Mouse (Mus musculus) urinary bladder, postnatal 4 days (tissue): ENCODE measurements around the gene Ppp1r18.

Experiments used
- DNase-seq, 2 experiments: peaks; one replicate each; pipeline ENCODE4 v3.0.0; 2021 to 2022; ENCODE audit warnings: low spot score in 2 of 2

Ppp1r18 gene

GRCm38 (mm10) chr17:35869346-35870067 is 4.1 kb downstream of the Ppp1r18 start:
- DNase-seq: no peak

- DNase-seq: no peak
Measured at GRCm38 (mm10) chr17:35870151-35870883, 4.9 kb downstream of the Ppp1r18 start.

DNA sequence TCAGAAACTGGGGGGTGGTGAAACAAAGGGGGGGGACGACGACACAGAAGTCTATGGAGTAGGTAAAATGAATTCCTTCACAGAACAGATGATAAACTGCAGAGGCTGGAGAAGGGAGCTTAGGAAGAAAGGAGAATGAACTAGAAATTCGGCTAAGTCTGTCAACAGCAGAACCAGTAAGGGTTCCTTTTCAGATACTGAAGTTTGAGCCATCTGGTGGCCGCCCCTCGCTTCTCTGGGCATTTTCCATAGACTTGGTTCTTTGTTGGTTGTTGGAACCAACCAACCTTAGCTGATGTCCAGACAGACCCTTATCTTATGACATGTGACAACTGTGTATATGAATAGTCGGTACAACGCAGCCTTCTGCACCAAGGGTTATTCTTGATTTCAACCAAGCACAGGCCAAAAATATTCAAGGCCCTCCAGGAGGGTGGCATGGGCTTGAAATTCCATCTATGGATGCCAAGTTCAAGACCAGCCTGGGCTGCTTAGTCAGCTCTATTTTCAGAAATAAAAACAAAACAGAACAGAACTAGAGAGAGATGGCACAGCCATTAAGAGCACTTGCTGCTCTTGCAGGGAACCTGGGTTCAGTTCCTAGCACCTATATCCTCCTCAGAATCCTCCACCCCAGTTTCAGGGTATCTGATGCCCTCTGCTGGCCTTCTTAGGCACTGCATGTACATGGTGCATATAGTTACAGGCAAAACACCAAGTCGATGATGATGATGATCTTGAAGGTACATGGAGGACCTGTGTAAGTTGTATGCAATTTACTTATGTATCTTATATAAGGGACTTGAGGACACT is 5.7 kb downstream of the Ppp1r18 start:
- DNase-seq: no peak

DNA sequence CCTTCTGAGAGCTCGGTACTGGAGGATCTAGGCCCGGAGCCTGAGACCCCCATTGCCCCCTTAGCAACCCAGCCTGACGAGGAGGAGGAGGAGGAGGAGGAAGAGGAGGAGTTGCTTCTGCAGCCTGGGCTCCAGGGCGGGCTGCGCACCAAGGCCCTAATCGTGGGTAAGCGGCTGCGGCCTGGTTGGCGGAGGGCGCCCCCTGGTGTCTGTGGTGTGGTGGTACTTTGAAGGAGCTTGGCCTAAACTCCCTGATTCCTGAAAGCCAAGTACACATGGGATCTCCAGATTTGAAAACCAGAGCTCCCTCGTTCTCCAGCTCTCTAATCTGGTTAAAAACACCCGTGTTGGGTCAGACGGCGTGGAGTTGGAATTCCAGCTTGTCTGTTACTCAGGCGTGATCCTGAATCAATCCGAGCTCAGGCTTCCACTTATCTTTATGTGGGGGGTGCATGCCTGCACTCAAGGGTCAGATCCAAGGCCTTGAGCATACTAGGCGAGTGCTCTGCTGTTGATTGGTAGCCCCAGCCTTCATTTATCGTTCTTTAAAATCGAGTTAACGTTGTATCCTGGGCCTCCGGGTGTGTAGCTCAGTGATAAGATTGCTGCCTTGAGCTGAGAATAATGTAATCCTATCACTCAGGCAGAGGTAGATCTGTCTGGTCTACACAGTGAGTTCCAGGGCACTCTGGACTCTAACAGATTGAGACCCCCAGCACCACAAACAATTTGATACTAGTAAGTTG is 8.6 kb downstream of the Ppp1r18 start:
- peak; percentile 86 to 92 for DNase-seq

GRCm38 (mm10) chr17:35874721-35875120 is 9.3 kb downstream of the Ppp1r18 start:
- no peak for DNase-seq

DNA sequence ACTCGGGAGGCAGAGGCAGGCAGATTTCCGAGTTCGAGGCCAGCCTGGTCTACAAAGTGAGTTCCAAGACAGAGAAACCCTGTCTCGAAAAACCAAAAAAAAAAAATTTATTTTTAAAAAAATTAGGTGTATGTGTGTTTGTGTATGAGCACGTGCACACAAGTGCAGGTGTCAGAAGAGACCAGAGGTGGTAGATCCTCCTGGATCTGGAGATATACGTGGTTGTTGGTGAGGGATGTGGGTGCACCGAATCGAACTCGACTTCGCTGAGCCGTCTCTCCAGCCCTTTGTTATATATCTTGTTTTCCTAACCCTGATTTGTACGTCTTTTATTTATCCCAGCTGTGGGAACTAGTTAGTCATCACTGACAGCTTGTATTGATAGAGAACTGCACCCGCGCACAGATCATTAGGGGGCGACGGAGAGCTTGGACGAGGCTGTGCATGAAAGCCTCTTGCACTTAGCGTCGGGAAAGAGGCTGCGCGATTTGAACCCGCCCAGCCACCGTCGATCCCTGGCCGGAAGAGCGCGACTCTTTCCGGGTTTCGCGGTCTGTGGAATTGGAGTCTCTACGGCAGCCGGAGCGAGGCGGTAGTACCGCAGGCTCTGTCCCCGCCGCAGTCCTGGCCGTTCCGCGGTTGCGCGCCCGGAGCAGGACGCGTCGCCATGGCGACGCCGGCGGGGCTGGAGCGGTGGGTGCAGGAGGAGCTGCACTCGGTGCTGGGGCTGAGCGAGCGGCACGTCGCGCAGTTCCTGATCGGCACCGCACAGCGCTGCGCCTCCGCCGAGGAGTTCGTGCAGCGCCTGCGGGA is 14.1 kb downstream of the Ppp1r18 start, which contains the start of gene Dhx16:
Gene Dhx16 (plus strand): TSS at position 575 of the 813 bp plus-strand sequence.
- DNase-seq: peak; percentile 88 to 95

- DNase-seq: no peak
Measured at GRCm38 (mm10) chr17:35882924-35883323, 17.5 kb downstream of the Ppp1r18 start.

DNA sequence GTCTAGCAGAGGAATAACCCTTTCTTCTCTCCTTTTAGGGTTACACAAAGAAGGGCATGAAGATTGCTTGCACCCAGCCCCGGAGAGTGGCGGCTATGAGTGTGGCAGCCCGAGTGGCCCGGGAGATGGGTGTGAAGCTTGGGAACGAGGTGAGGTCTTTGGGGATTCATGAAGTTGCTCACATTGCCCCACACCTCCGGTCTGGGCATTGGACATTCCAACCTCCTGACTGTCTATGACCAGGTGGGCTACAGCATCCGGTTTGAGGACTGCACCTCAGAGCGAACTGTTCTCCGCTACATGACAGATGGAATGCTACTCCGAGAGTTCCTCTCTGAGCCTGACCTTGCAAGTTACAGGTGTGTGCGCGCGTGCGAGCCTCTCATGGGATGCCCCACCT is 18.4 kb downstream of the Ppp1r18 start:
- no peak for DNase-seq

DNA sequence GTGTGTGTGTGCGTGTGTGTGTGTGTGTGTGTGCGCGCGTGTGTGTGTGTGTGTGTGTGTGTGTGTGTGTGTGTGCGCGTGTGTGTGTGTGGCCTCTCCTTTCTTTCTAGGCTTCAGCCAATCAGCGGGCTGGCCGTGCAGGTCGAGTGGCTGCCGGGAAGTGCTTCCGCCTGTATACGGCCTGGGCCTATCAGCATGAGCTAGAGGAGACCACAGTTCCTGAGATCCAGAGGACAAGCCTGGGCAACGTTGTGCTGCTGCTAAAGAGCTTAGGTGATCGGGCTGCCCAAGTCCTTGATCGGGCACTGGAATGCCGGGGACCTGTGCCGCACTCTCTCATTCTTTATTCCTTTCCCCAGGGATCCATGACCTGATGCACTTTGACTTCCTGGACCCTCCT is 22.3 kb downstream of the Ppp1r18 start:
- DNase-seq: no peak

- peak; percentile 84 to 90 for DNase-seq
Measured at GRCm38 (mm10) chr17:35896781-35897643, 31.6 kb downstream of the Ppp1r18 start, which contains the start of gene 2310061I04Rik. 2310061I04Rik (minus strand) TSS chr17:35897431.

- DNase-seq: no peak
Measured at GRCm38 (mm10) chr17:35897644-35898573, 32.5 kb downstream of the Ppp1r18 start.

DNA sequence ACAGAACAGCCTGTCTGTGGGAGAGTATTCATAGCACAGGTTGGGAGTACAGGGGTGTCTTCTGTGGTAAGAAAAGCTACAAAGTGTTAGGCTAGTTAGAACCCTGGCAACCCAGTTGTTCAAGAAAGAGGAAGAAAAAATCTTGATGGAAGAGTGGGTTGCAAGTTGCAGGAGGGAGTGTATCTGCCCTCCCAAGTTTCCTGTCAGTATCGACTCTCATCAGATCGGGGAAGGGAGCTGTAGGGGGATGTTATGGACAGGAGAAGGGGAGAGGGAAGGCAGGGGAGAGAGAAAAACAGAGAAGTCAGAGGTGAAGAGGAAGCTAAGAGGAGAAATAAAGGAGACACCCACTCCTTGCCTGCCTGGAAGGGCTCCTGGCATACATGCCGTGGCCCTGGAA is 35.2 kb downstream of the Ppp1r18 start:
- DNase-seq: no peak

GRCm38 (mm10) chr17:35903343-35903991 is 38.1 kb downstream of the Ppp1r18 start:
- no peak for DNase-seq

DNA sequence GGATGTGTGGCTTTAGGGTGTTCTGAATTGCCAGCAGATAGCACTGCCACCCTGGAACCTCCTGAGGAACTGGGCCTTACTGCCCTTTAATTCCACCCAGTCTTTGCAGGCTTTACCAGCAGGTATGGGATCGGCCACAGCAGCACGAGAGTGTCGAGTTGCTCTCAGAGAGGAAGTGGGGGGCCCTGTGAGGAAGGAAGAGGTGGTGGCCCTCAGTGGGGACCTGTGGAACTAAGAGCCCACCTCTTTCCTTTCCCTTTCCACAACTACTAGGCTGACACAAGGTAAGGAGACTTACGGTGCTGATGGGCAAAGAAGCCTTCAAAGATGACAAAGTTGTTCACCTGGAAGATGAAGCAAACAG is 38.6 kb downstream of the Ppp1r18 start:
- DNase-seq: no peak

DNA sequence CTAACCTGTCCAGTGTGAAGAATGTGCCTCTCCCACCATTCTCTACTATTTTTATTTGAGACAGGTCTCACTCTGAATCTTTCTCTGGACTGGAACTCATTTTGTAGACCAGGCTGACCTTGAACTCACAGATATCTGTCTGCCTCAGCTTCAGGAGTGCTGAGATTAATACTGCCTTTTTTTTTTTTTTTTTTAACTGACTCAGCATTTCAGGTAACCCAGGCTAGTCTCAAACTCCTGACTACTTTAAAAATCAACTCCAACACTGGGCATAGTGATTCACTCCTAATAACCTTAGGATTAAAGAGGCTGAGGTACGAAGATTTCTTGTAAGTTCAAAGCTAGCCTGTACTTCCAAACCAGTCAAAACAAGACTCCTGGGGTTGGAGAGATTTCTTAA is 40.2 kb downstream of the Ppp1r18 start:
- DNase-seq: no peak

GRCm38 (mm10) chr17:35907609-35908008 is 42.2 kb downstream of the Ppp1r18 start:
- no peak for DNase-seq

DNA sequence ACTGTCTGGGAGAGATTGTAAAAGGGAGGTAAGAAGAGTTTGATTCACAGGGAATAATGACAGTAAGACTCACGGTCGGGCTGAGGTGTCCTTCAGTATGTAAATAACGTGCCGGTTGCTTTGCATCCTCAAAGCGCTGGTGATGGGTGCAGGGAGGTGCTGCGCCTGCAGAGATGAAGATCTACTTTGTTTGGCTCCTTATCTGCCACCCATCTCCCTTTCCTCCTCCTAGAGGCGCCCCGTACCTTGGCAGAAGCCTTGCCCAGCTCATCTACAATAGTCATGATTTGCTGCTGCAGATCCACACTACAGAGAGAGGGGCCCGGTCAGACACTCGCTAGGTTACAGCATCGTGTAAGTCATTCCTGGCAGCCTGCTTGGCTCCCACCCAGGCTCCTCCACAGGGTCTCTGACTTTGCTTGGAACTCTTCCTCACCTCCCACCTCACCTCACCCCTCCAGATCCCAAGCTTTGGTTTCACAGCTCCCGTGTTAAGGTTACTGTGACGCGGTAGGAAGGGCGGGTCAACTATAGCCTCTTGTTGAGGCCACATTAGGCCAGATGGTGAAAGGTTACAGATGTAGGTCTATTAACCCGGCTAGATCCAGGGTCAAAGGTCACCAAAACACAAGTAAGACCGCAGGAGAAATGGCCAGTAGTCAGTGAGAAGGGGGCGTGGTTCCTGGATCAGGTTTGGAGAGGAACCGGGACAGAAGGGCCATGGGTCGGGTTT is 44.0 kb downstream of the Ppp1r18 start:
- no peak for DNase-seq
